Mouse (Mus musculus) adipocyte (in vitro differentiated cells): ENCODE measurements around the gene Tigar.

ENCODE experiments used
- DNase-seq: peaks from one replicate; pipeline ENCODE4 v3.0.0-alpha.2; 2016; ENCODE audit warnings: low spot score

Tigar gene

GRCm38 (mm10) chr6:127142154-127143123 lies 33.1 kb upstream of the Tigar start:
- DNase-seq, result peak; percentile 82

- no peak for DNase-seq
These were observed 29.6 kb upstream of the Tigar start for GRCm38 (mm10) chr6:127138962-127139361.

DNA sequence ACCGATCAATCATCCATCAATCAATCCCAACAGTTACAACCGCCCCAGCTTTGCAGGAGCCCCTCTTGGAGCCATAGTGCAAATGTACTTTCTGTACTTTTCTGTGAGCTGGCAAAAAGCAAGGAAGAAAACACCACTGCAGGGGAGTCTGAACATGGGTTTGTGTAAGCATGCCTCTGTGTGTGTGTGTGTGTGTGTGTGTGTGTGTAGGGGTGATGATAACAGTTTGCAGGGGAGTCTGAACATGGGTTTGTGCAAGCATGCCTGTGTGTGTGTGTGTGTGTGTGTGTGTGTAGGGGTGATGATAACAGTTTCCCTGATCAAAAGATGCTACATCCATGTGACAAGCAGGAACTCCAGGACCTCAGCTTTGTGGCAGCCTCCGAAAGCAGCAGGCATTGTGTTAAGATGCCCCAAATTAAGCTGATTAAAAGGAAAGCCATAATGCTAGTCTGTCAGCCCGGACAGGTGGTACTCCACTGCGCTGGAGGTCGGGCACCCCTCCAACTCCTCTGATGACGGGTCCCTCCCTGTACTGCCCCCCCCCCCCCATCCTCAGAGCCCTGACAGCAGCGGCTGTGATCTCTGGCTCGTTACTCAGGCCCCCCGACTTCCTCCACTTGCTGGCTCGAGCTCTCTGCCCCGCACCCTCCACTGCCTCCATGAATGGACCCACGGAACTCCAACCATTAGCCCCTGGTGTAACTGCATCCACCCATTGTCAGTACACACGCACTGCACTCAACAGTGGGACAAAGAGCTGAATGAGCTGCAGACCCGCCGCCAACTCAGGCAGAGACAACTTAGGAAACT lies 24.3 kb upstream of the Tigar start:
- DNase-seq, result no peak

GRCm38 (mm10) chr6:127132719-127133118 lies 23.4 kb upstream of the Tigar start:
- peak; percentile 79 for DNase-seq

DNA sequence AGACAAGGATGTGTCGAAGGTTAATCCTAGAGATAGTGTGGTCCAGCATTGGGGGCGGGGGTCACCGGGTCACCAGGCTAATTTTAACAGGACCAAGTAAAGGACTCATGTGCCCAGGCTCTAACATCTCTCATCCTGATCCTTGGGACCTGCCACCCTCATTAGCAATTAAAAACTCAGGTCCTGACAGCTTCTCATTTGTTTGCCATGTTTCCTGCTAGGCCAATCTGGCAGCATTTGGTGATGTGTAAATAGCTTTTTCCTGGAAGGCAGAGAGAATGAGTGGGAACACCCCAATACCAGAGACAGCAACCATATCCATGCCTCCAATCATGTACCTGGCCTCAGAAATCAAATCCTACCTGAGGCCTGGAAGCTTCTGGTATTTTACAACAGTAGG lies 22.6 kb upstream of the Tigar start:
- no peak for DNase-seq

GRCm38 (mm10) chr6:127130377-127130776 lies 21.0 kb upstream of the Tigar start:
- DNase-seq, result no peak

DNA sequence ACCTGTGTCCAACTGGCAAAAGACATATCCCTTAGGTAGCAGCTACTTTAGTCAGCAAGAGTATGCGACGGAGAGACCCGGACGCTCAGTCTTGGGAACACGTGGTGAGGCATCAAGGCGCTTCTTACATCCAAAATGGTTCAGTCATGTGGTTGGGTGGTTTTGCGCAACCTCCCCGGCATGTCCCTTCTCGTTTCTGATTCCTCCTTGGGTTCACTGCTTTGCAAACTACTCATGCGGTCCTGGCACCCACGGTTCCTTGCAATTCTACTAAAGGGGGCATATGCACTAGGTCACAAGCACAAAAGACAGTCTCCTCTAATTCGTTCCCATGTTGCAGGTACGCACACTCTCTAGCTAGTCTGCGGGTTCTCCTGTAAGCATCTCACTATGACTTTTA lies 20.3 kb upstream of the Tigar start:
- no peak for DNase-seq

GRCm38 (mm10) chr6:127123506-127123905 lies 14.1 kb upstream of the Tigar start:
- DNase-seq, result no peak

DNA sequence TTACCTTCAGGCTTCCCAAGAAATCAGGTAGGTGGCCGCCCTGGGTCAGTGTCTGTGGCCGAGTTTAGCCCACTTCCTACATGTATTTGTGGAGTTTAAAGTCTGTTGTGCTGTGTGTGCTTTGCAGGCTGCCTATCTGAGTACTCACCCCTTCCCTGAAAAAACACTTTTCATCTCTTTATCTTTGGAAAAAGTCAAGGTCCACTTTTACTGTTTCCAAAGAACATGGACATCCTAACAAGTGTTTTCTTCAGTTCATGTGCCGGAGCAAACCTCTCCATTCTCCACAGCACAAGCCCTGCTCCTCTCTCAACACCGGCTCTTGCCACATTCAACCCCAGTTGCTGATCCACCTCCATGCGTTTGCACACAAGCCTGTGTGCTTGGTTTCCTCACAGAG lies 13.6 kb upstream of the Tigar start:
- DNase-seq, result no peak

GRCm38 (mm10) chr6:127122221-127122806 lies 13.0 kb upstream of the Tigar start:
- peak; percentile 48 for DNase-seq

DNA sequence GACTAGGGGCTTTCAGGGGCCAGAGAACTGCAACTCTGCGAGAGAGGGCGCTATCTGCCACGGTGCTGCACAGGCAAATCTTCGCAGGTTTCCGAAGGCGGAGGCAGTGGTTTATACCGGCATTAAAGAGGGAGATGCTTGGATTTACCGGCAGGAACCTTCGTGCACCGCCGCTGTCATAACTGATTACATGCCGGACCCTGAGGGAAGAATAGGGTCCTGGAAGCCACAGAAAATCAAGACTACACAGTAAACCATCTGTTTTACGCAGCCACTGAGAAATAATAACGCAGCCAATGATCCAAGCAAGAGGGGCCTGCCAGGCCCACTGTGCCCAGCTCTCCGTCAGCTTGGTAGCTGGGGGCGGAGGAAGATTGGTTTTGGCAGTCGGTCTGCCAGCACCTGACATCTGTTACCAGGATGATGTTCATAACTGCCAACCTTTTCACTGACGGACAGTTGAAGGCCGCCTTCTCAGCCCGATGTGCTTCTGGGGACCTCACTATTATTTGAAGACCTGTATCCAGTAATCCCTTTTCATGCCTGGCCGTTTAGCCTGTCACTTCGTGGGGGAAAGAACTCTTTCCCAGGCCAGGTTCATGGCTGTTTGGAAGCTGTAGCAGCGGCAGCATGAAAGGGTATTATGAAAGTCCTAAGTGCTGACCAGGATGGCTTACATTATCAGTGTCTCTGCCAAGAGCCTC lies 5.5 kb upstream of the Tigar start:
- no peak for DNase-seq

GRCm38 (mm10) chr6:127108368-127109060 lies 843 bp downstream of the Tigar start:
- DNase-seq, result no peak

DNA sequence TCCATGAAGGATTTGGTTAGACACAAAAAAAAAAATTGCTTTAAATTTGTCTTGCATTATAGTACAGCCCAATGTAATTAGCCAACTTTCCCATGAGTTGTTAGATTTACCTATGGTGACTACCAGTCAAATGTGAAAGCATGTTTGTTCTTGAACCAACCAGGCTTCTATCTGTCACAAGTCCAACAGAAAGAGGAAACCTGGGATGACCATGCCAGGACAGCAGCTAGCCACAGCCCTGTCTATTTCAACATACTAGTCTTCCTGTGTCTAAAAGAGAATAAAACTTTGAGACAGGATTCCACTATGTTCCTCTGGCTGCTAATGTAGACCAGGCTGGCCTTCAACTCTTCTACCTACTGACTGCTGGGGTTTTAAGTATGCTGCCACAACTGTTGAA lies 1.9 kb downstream of the Tigar start:
- no peak for DNase-seq

- peak; percentile 37 for DNase-seq
These were observed 2.6 kb downstream of the Tigar start for GRCm38 (mm10) chr6:127106726-127107125.

DNA sequence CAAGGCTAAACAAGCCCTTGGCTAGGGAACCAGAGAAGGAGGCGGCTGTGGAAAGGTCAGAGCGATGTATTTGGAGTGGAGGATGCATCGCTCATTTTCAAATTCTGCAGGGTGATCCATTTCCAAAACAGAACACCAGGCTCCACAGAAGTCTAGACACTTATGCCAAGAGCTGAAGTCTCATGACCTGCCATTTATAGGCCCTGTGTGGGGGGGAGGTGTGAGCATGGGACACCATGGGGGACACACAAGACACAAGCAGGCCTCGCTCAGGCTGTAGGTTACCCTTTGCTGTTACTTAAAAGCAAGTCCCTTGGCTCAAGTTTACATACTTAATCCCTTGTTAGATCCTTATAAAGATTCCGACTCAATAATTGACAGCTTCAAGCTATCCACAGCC lies 3.2 kb downstream of the Tigar start:
- DNase-seq, result no peak

DNA sequence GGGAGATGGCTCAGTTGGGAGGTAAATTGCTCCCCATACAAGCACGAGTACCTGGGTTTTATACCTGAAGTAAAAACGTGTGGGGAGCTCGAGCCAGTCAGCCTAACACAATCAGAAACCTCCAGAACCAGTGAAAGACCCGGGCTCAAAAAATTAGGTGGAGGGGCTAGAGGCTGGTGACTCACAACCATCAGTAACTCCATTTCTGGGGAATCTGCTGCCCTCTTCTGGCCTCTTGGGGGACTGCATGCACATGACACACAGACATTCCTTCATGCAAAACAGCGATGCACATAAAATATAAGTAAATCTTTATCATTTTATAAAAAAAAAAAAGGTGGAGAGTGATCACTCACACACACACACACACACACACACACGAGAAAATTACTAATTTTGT lies 4.2 kb downstream of the Tigar start:
- DNase-seq, result no peak

DNA sequence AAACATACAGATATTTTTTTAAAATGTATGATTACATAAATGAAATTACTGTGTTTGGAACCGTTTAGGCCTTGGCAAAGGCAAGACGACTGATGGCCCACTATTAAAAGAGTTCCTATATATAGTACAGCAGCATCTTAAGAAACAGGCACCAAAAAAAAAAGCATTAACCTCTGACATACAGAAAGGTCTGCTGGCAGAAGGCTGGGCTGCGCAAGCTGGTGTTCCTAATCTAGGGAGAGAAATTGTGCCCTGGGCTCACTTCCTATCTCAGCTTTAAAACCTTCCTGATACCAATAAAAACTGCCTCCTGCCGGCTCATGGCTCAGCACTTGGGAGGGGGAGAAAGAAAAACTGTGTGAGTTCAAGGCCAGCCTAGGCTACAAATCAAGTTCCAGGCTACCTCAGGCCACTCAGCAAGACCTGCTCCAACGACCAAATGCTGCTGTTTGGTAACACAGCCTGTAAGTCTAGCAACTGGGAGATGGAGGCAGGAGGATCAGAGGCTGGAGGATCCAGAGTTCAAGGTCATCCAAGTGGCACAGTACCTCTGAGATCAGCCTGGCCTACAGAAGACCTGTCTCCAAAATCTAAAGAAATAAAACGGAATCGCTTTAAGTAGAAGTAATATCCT lies 4.8 kb downstream of the Tigar start:
- no peak for DNase-seq

DNA sequence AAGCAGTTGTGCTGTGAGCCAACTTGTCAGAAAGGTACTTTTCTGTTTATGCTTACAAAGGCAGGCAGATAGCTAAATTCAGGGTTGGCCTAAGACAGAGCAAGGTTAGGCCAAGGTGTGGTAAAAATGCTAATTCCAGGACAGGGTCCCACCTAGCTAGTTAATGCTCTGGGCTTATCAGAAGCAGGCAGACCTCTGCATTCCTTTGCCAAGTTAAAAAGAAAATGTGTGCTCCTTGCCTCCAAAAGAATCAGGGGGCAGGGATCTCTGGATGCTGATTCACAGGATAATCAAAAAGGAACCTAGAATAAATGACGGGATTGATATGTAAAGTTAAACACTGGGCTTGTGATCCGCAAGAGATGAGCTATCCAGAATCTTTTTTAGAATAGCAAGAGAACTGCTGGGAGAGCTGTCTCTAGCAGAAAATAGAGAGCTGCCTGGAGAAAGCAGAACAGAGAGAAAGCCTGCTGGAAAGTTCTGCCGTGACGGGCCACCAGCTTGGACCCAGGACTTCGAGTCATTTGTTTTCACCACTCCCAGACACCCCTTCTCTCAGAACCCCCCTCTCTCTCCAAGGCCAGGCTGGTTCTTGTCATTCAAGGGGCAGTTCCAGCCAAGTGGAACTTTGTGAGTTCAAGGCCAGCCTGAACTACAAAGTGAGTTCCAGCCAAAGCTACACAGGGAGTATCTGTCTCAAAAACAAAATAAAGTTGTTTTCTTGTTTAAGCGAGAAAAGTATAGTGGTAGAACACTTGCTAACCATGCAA lies 5.7 kb downstream of the Tigar start:
- DNase-seq, result no peak

DNA sequence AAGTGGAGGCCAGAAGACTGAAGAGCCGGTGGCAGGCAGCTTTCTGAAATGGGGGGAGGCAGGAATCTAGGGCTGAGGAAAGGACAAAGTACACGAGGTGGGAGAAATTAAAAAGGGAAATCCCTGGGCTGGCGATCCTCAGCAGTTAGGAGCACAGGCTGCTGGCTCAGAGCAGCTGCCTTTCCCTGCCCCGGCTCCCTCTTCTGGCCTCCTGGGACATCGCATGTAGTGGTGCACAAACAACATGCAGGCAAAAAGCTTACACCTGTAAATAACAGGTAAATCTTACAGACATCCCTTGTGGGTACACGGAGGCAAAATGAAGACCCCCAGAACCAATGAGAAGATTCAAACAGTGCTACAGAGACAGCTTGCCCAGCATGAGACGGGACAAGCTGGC lies 14.8 kb downstream of the Tigar start:
- DNase-seq, result no peak

DNA sequence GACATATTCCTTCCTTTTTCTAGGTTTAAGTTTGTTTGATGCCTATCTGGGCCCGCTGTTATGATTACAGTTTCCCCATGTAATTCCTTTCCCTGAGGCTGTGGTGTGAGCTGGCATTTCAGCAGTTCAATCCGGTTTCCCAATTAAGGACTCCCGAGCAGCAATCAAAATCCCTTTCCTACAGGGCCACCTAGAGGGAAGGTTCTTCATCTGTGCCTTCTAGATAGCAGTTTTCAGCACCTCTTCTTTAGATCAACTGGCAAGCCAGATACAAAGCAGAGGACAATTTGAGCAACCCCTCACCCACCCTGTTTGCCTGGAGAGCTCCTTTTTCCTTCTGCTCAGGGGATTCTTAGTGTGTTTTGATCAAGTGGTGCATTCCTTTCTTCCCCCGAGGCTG lies 22.6 kb downstream of the Tigar start:
- peak; percentile 89 for DNase-seq
